Mouse (Mus musculus): Measurements from ENCODE around the gene Ppp1r13l. TPM values are rescaled to one million over a fixed set of nuclear protein-coding genes. Genes with fewer than 3 reads are reported as not detected.

The Ppp1r13l gene
- polyA plus RNA-seq, 2 experiments, result 15.3 to 33.8 TPM

DNA sequence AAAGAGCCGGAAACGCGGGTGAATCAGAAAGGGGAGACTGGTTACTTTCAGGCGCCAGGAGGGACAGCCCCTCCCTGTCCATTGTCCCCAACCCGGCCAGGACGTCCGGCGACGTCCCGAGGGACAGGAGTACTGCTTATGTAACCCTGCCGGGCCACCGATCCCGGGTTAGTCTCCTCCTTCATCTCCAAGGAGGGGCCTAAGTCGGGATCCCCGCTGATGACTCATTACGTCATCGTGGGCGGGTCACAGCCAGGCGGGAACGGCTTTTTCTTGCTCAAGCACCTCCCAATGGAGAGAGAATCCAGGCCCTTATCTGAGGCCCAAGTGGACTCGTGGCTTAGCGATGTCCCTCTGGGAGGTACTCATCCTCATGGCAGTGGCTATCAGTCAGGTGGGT is 32.4 kb upstream of the Ppp1r13l start:
- no peak for TF ChIP-seq POLR2A (IDR thresholded peaks at IDR 0.05; ENCODE audit: borderline replicate concordance, extremely low read depth, insufficient read depth, insufficient read length)
- peak overlapping the region; percentile 8; the same call in 1 of the 2 replicates for H3K9ac ChIP-seq (ENCODE audit: low read depth, low read length, severe bottlenecking)
- ATAC-seq (ENCODE audit: low FRiP score, low read depth) (peak; percentile 70; the same call in 1 of the 2 replicates), DNase-seq (ENCODE audit: low spot score) (peak; percentile 83)
- peak overlapping the region; percentile 35 for H3K4me3 ChIP-seq (replicated peaks; ENCODE audit: low read length)
- no peaks in the 10 kb centered on the region for H3K9me3 ChIP-seq (ENCODE audit: control insufficient read depth, low read length)
- no peaks in the 10 kb centered on the region for H3K27me3 ChIP-seq (ENCODE audit: control insufficient read depth, insufficient read depth, low read length)
- no peaks in the 10 kb centered on the region for H3K36me3 ChIP-seq (ENCODE audit: control insufficient read depth, insufficient read depth, low read length)
- peak overlapping the region; percentile 44 for H3K27ac ChIP-seq (replicated peaks; ENCODE audit: low read depth, low read length)
- WGBS, result 1% methylated on average over 20 of the region's 22 CpGs
- peak overlapping the region; percentile 59 for H3K4me2 ChIP-seq (replicated peaks; ENCODE audit: low read depth, low read length, severe bottlenecking)
- peaks cover 11% of the 10 kb centered on the region for H3K4me1 ChIP-seq (ENCODE audit: control insufficient read depth, insufficient read depth, low read length)

- Histone ChIP-seq H3K9me3 (ENCODE audit: control insufficient read depth, low read length) (no peaks in the 10 kb centered on the region), H3K27ac (replicated peaks; ENCODE audit: low read depth, low read length) (no peak overlapping the region), H3K4me2 (replicated peaks; ENCODE audit: low read depth, low read length, severe bottlenecking) (peak overlapping the region; percentile 59; the same call in 1 of the 2 replicates), H3K27me3 (ENCODE audit: control insufficient read depth, insufficient read depth, low read length) (no peaks in the 10 kb centered on the region), H3K9ac (ENCODE audit: low read depth, low read length, severe bottlenecking) (0 out of 2 replicates have a peak overlapping the region, but pooled peaks have one; percentile 8), H3K4me1 (ENCODE audit: control insufficient read depth, insufficient read depth, low read length) (peaks cover 11% of the 10 kb centered on the region), H3K36me3 (ENCODE audit: control insufficient read depth, insufficient read depth, low read length) (no peaks in the 10 kb centered on the region), H3K4me3 (replicated peaks; ENCODE audit: low read length) (no peak overlapping the region)
- WGBS, result 75% methylated on average over 5 of the region's 5 CpGs
- no peak for TF ChIP-seq POLR2A (IDR thresholded peaks at IDR 0.05; ENCODE audit: borderline replicate concordance, extremely low read depth, insufficient read depth, insufficient read length)
- DNase-seq (ENCODE audit: low spot score), result no peak
- no peak for ATAC-seq (ENCODE audit: low FRiP score, low read depth)
These were observed 31.8 kb upstream of the Ppp1r13l start for GRCm38 (mm10) chr7:19327782-19328181.

- Histone ChIP-seq H3K36me3 (ENCODE audit: control insufficient read depth, insufficient read depth, low read length) (no peaks in the 10 kb centered on the region), H3K9me3 (ENCODE audit: control insufficient read depth, low read length) (no peaks in the 10 kb centered on the region), H3K4me2 (replicated peaks; ENCODE audit: low read depth, low read length, severe bottlenecking) (no peak overlapping the region), H3K9ac (ENCODE audit: low read depth, low read length, severe bottlenecking) (no peak overlapping the region), H3K27me3 (ENCODE audit: control insufficient read depth, insufficient read depth, low read length) (no peaks in the 10 kb centered on the region), H3K27ac (replicated peaks; ENCODE audit: low read depth, low read length) (no peak overlapping the region), H3K4me3 (replicated peaks; ENCODE audit: low read length) (no peak overlapping the region), H3K4me1 (ENCODE audit: control insufficient read depth, insufficient read depth, low read length) (peaks cover 11% of the 10 kb centered on the region)
- no peak for ATAC-seq (ENCODE audit: low FRiP score, low read depth)
- no peak for DNase-seq (ENCODE audit: low spot score)
- no peak for TF ChIP-seq POLR2A (IDR thresholded peaks at IDR 0.05; ENCODE audit: borderline replicate concordance, extremely low read depth, insufficient read depth, insufficient read length)
These were observed 31.1 kb upstream of the Ppp1r13l start for GRCm38 (mm10) chr7:19328425-19328824.

- TF ChIP-seq POLR2A (IDR thresholded peaks at IDR 0.05; ENCODE audit: borderline replicate concordance, extremely low read depth, insufficient read depth, insufficient read length), result no peak
- 60% methylated on average over 2 of the region's 2 CpGs for WGBS
- Histone ChIP-seq H3K4me1 (ENCODE audit: control insufficient read depth, insufficient read depth, low read length) (peaks cover 10% of the 10 kb centered on the region; the same call in 1 of the 2 replicates), H3K36me3 (ENCODE audit: control insufficient read depth, insufficient read depth, low read length) (no peaks in the 10 kb centered on the region), H3K9ac (ENCODE audit: low read depth, low read length, severe bottlenecking) (no peak overlapping the region), H3K9me3 (ENCODE audit: control insufficient read depth, low read length) (no peaks in the 10 kb centered on the region), H3K4me2 (replicated peaks; ENCODE audit: low read depth, low read length, severe bottlenecking) (no peak overlapping the region), H3K4me3 (replicated peaks; ENCODE audit: low read length) (no peak overlapping the region), H3K27ac (replicated peaks; ENCODE audit: low read depth, low read length) (no peak overlapping the region), H3K27me3 (ENCODE audit: control insufficient read depth, insufficient read depth, low read length) (no peaks in the 10 kb centered on the region)
- ATAC-seq (ENCODE audit: low FRiP score, low read depth) (no peak), DNase-seq (ENCODE audit: low spot score) (no peak)
These were observed 27.6 kb upstream of the Ppp1r13l start for GRCm38 (mm10) chr7:19331910-19332309.

- no peak overlapping the region for H3K27ac ChIP-seq (replicated peaks; ENCODE audit: low read depth, low read length)
- no peaks in the 10 kb centered on the region for H3K9me3 ChIP-seq (ENCODE audit: control insufficient read depth, low read length)
- no peaks in the 10 kb centered on the region for H3K36me3 ChIP-seq (ENCODE audit: control insufficient read depth, insufficient read depth, low read length)
- H3K4me3 ChIP-seq (replicated peaks; ENCODE audit: low read length), result peak overlapping the region; percentile 63
- H3K4me2 ChIP-seq (replicated peaks; ENCODE audit: low read depth, low read length, severe bottlenecking), result peak overlapping the region; percentile 93
- no peak for TF ChIP-seq POLR2A (IDR thresholded peaks at IDR 0.05; ENCODE audit: borderline replicate concordance, extremely low read depth, insufficient read depth, insufficient read length)
- peak; percentile 55 for DNase-seq (ENCODE audit: low spot score)
- H3K27me3 ChIP-seq (ENCODE audit: control insufficient read depth, insufficient read depth, low read length), result no peaks in the 10 kb centered on the region
- H3K4me1 ChIP-seq (ENCODE audit: control insufficient read depth, insufficient read depth, low read length), result peaks cover under 1% of the 10 kb centered on the region; the same call in 1 of the 2 replicates
- peak; percentile 63 for ATAC-seq (ENCODE audit: low FRiP score, low read depth)
- 0% methylated on average over 35 of the region's 52 CpGs for WGBS
- H3K9ac ChIP-seq (ENCODE audit: low read depth, low read length, severe bottlenecking), result peak overlapping the region; percentile 75
These were observed 26.7 kb upstream of the Ppp1r13l start for GRCm38 (mm10) chr7:19332709-19333352.

All from limb, embryonic 14.5 days (tissue).